Mouse (Mus musculus): Measurements from ENCODE around the gene Ripor2. TPM values are rescaled to one million over a fixed set of nuclear protein-coding genes. Genes with fewer than 3 reads are reported as not detected.

Ripor2 gene
- polyA plus RNA-seq, 1 experiment = 0.03 TPM

- Histone ChIP-seq H3K9me3 (ENCODE audit: control insufficient read depth, low read length) (no peaks in the 10 kb centered on the region), H3K4me3 (replicated peaks) (no peak overlapping the region), H3K36me3 (ENCODE audit: control insufficient read depth) (no peaks in the 10 kb centered on the region), H3K27me3 (ENCODE audit: control insufficient read depth) (no peaks in the 10 kb centered on the region), H3K4me1 (ENCODE audit: control insufficient read depth) (peaks cover 66% of the 10 kb centered on the region)
- TF ChIP-seq TAL1 (IDR thresholded peaks at IDR 0.05; ENCODE audit: low read length) = 0 out of 3 replicates have a peak, but pooled peaks have one; percentile 7
- 0 out of 2 replicates have a peak, but pooled peaks have one; percentile 25 for TF ChIP-seq GATA1 (IDR thresholded peaks at IDR 0.05; ENCODE audit: low read length)
Observed at GRCm38 (mm10) chr13:24576338-24577119, 5.5 kb upstream of the Ripor2 start.

- Histone ChIP-seq H3K4me3 (replicated peaks) (no peak overlapping the region), H3K27me3 (ENCODE audit: control insufficient read depth) (no peaks in the 10 kb centered on the region), H3K9me3 (ENCODE audit: control insufficient read depth, low read length) (no peaks in the 10 kb centered on the region), H3K36me3 (ENCODE audit: control insufficient read depth) (no peaks in the 10 kb centered on the region), H3K4me1 (ENCODE audit: control insufficient read depth) (peaks cover 68% of the 10 kb centered on the region)
- no peak for TF ChIP-seq GATA1 (IDR thresholded peaks at IDR 0.05; ENCODE audit: low read length)
- no peak for TF ChIP-seq TAL1 (IDR thresholded peaks at IDR 0.05; ENCODE audit: low read length)
Observed at GRCm38 (mm10) chr13:24578317-24578716, 3.7 kb upstream of the Ripor2 start.

- H3K4me3 ChIP-seq (replicated peaks) = no peak overlapping the region
- H3K9me3 ChIP-seq (ENCODE audit: control insufficient read depth, low read length) = no peaks in the 10 kb centered on the region
- H3K4me1 ChIP-seq (ENCODE audit: control insufficient read depth) = peaks cover 54% of the 10 kb centered on the region
- H3K36me3 ChIP-seq (ENCODE audit: control insufficient read depth) = no peaks in the 10 kb centered on the region
- no peaks in the 10 kb centered on the region for H3K27me3 ChIP-seq (ENCODE audit: control insufficient read depth)
- TF ChIP-seq TAL1 (IDR thresholded peaks at IDR 0.05; ENCODE audit: low read length) = no peak
- TF ChIP-seq GATA1 (IDR thresholded peaks at IDR 0.05; ENCODE audit: low read length) = no peak
Observed at GRCm38 (mm10) chr13:24580759-24581158, 1.2 kb upstream of the Ripor2 start.

- no peaks in the 10 kb centered on the region for H3K36me3 ChIP-seq (ENCODE audit: control insufficient read depth)
- no peak for TF ChIP-seq TAL1 (IDR thresholded peaks at IDR 0.05; ENCODE audit: low read length)
- no peak for TF ChIP-seq GATA1 (IDR thresholded peaks at IDR 0.05; ENCODE audit: low read length)
Observed at GRCm38 (mm10) chr13:24584403-24584802, 2.4 kb downstream of the Ripor2 start.

DNA sequence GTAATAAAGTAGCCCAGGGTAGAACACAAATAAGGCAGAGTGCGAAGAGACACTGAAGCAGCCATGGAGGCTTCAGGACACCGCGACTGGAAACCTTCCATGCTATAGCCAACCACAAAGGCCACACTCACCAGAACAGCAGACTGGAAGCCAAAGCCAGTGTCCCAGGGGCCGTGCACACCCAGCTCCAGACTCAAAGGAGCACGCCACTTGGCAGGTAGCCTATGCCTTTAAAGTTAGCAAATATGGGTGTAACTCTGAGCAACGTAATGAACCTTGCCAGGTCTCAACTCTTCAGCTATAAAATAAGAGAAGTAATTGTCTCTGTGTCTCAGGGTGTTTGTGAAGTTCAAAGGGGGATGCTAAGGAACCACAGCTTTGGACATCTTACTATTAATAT is 2.9 kb downstream of the Ripor2 start:
- Histone ChIP-seq H3K9me3 (ENCODE audit: control insufficient read depth, low read length) (no peaks in the 10 kb centered on the region), H3K27me3 (ENCODE audit: control insufficient read depth) (no peaks in the 10 kb centered on the region), H3K36me3 (ENCODE audit: control insufficient read depth) (no peaks in the 10 kb centered on the region), H3K4me1 (ENCODE audit: control insufficient read depth) (peaks cover 17% of the 10 kb centered on the region), H3K4me3 (replicated peaks) (no peak overlapping the region)
- TF ChIP-seq TAL1 (IDR thresholded peaks at IDR 0.05; ENCODE audit: low read length) (no peak), GATA1 (IDR thresholded peaks at IDR 0.05; ENCODE audit: low read length) (no peak)

More at GRCm38 (mm10) chr13:24584403-24584802, 2.4 kb downstream of the Ripor2 start:
- peaks cover 19% of the 10 kb centered on the region for H3K4me1 ChIP-seq (ENCODE audit: control insufficient read depth)
- no peaks in the 10 kb centered on the region for H3K9me3 ChIP-seq (ENCODE audit: control insufficient read depth, low read length)
- no peaks in the 10 kb centered on the region for H3K27me3 ChIP-seq (ENCODE audit: control insufficient read depth)
- H3K4me3 ChIP-seq (replicated peaks) = no peak overlapping the region

DNA sequence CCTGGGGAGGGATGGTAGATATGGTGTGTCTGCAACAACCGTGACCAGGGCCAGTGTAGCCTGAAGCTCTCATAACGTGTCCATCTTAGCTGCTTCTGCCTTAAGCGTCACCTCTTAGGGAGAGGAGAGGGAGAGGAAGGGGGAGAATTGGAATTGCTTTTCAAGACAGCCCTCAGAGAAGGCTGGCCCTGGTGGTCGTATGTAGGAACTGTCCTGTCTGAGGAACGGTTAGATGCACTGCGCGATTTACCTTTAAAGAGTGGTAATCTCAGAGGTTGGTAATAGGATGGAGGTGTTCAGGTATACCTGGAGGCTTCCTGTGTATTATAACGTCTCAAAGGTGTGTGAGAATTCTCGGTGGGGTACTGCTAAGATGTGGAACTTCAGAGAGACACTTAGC is 3.4 kb downstream of the Ripor2 start:
- no peak for TF ChIP-seq GATA1 (IDR thresholded peaks at IDR 0.05; ENCODE audit: low read length)
- no peak for TF ChIP-seq TAL1 (IDR thresholded peaks at IDR 0.05; ENCODE audit: low read length)
- H3K4me1 ChIP-seq (ENCODE audit: control insufficient read depth) = peaks cover 12% of the 10 kb centered on the region
- H3K27me3 ChIP-seq (ENCODE audit: control insufficient read depth) = no peaks in the 10 kb centered on the region
- no peaks in the 10 kb centered on the region for H3K9me3 ChIP-seq (ENCODE audit: control insufficient read depth, low read length)
- H3K4me3 ChIP-seq (replicated peaks) = no peak overlapping the region
- no peaks in the 10 kb centered on the region for H3K36me3 ChIP-seq (ENCODE audit: control insufficient read depth)

- Histone ChIP-seq H3K4me3 (replicated peaks) (no peak overlapping the region), H3K27me3 (ENCODE audit: control insufficient read depth) (no peaks in the 10 kb centered on the region), H3K36me3 (ENCODE audit: control insufficient read depth) (no peaks in the 10 kb centered on the region), H3K4me1 (ENCODE audit: control insufficient read depth) (no peaks in the 10 kb centered on the region; the same call in 1 of the 2 replicates), H3K9me3 (ENCODE audit: control insufficient read depth, low read length) (no peaks in the 10 kb centered on the region)
- TF ChIP-seq GATA1 (IDR thresholded peaks at IDR 0.05; ENCODE audit: low read length) (no peak), TAL1 (IDR thresholded peaks at IDR 0.05; ENCODE audit: low read length) (no peak)
Observed at GRCm38 (mm10) chr13:24587192-24587895, 5.4 kb downstream of the Ripor2 start.

DNA sequence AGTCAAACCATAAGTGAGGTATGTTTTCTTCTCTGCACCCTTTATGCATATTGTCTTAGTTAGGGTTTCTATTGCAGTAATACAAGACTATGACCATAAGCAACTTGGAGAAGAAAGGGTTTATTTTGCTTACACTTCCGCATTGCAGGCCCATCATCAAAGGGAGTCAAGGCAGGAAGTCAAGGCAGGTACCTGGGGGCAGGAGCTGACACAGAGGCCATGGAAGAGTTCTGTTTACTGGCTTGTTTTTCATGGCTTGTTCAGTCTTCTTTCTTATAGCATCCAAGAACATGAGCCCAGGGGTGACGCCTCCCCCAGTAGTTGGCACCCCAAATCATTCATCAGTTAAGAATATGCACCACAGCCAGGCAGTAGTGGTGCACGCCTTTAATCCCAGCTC is 6.6 kb downstream of the Ripor2 start:
- Histone ChIP-seq H3K27me3 (ENCODE audit: control insufficient read depth) (no peaks in the 10 kb centered on the region), H3K4me3 (replicated peaks) (no peak overlapping the region), H3K36me3 (ENCODE audit: control insufficient read depth) (no peaks in the 10 kb centered on the region), H3K9me3 (ENCODE audit: control insufficient read depth, low read length) (no peaks in the 10 kb centered on the region), H3K4me1 (ENCODE audit: control insufficient read depth) (no peaks in the 10 kb centered on the region)
- TF ChIP-seq TAL1 (IDR thresholded peaks at IDR 0.05; ENCODE audit: low read length) (no peak), GATA1 (IDR thresholded peaks at IDR 0.05; ENCODE audit: low read length) (no peak)

DNA sequence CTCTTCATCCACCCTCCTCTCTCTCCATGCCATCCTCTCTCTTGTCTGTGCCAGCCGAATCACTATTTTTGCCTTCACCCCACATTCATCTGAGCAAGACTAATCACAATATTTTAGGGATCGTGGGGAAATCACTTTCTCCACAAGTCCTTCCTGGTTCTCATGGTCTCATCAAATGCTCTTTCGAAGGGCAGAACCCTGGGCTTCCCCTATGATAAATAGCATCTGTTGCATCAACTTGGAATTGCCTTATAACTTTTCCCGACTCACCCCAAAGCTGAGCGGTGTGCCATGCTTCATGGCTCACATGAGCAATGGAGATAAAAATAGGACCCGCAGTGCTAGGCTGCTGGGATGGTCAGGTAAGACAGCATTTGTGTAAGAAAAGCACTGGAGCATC is 9.7 kb downstream of the Ripor2 start:
- Histone ChIP-seq H3K36me3 (ENCODE audit: control insufficient read depth) (no peaks in the 10 kb centered on the region), H3K4me3 (replicated peaks) (no peak overlapping the region), H3K9me3 (ENCODE audit: control insufficient read depth, low read length) (0 out of 2 replicates have a peak, but pooled peaks cover 2% of the 10 kb centered on the region), H3K4me1 (ENCODE audit: control insufficient read depth) (peaks cover 9% of the 10 kb centered on the region), H3K27me3 (ENCODE audit: control insufficient read depth) (no peaks in the 10 kb centered on the region)
- TF ChIP-seq TAL1 (IDR thresholded peaks at IDR 0.05; ENCODE audit: low read length) = no peak
- no peak for TF ChIP-seq GATA1 (IDR thresholded peaks at IDR 0.05; ENCODE audit: low read length)

All from erythroblast, embryonic 14.5 days (primary cell).